In genomic region chr11:76495127-76496028, GRCm38 (mm10) we compare ENCODE assay signal across 8 mouse cellular contexts.
DNase-seq lines count a peak whose midpoint lies in the region; ATAC-seq and TF ChIP-seq lines count a peak whose summit lies in the region.

No protein-coding gene starts in this region.

- in situ Hi-C loops in Patski (cut with MboI; ENCODE audit: low pct_unique_long_range_greater_than_20kb) = loop anchor here (5.0 kb wide), 1 partner anchor 38 kb away; no protein-coding TSS in a partner anchor

- WGBS in kidney, embryonic 14.5 days = 13% methylated on average over 18 of the region's 19 CpGs
- 13% methylated on average over 19 of the region's 19 CpGs for WGBS in heart, postnatal 0 days
- WGBS in lung, embryonic 14.5 days = 10% methylated on average over 15 of the region's 19 CpGs

- H3K4me1 ChIP-seq in kidney, embryonic 14.5 days (ENCODE audit: control insufficient read depth, insufficient read depth, low read length) = peaks cover 42% of the 10 kb centered on the region
- H3K4me1 ChIP-seq in heart, postnatal 0 days (ENCODE audit: control insufficient read depth, insufficient read depth) = peaks cover 69% of the 10 kb centered on the region
- H3K4me1 ChIP-seq in lung, embryonic 14.5 days (ENCODE audit: insufficient read depth) = peaks cover 32% of the 10 kb centered on the region

- CTCF ChIA-PET in Patski (lab: Charles Lee) = interaction anchor here (1.1 to 4.6 kb wide), 5 partner anchors 14 to 82 kb away, joined by 3 to 58 read pairs (median 4); no protein-coding TSS in a partner anchor

- H3K27ac ChIP-seq in kidney, embryonic 14.5 days (ENCODE audit: low read depth, low read length) = peak overlapping the region; percentile 96
- H3K27ac ChIP-seq in heart, postnatal 0 days (ENCODE audit: low read depth) = peak overlapping the region; percentile 98
- H3K27ac ChIP-seq in lung, embryonic 14.5 days (ENCODE audit: low read depth) = peak overlapping the region; percentile 98

- H3K36me3 ChIP-seq in kidney, embryonic 14.5 days (ENCODE audit: control insufficient read depth, insufficient read depth, low read length) = no peaks in the 10 kb centered on the region
- H3K36me3 ChIP-seq in heart, postnatal 0 days (replicated peaks; ENCODE audit: control insufficient read depth, insufficient read depth, low read length) = no peaks in the 10 kb centered on the region
- H3K36me3 ChIP-seq in lung, embryonic 14.5 days (ENCODE audit: insufficient read depth) = no peaks in the 10 kb centered on the region

- TF ChIP-seq CTCF in Patski (IDR thresholded peaks at IDR 0.05) = no peak
- no peak for TF ChIP-seq CTCF in heart, postnatal 0 days (IDR thresholded peaks at IDR 0.05; ENCODE audit: low read depth)
- TF ChIP-seq CTCF in lung, embryonic 14.5 days (IDR thresholded peaks at IDR 0.05; ENCODE audit: low read depth) = no peak

- DNase-seq in kidney, adult 18-20 months = no peak
- DNase-seq in Patski (ENCODE audit: low read depth, low spot score) = no peak
- DNase-seq in heart, postnatal 0 days (ENCODE audit: low spot score) = no peak
- peak; percentile 54 for DNase-seq in lung, embryonic 14.5 days
- DNase-seq in testis, postnatal 10 days (ENCODE audit: low spot score) = peak; percentile 47
- DNase-seq in adrenal gland, adult 2 months = no peak

- no peak for TF ChIP-seq EP300 in heart, postnatal 0 days (IDR thresholded peaks at IDR 0.05; ENCODE audit: low read depth)

- peak overlapping the region; percentile 64 for H3K4me3 ChIP-seq in kidney, embryonic 14.5 days (ENCODE audit: low read length)
- H3K4me3 ChIP-seq in heart, postnatal 0 days (ENCODE audit: low read depth, low read length) = peak overlapping the region; percentile 89
- peak overlapping the region; percentile 65 for H3K4me3 ChIP-seq in lung, embryonic 14.5 days (ENCODE audit: low read depth, low read length)

- POLR2A ChIA-PET in Patski (lab: Charles Lee) = interaction anchor here (0.7 to 1.5 kb wide), 3 partner anchors 26 to 159 kb away, joined by 3 read pairs; no protein-coding TSS in a partner anchor

- peak; percentile 6; the same call in 1 of the 2 replicates for ATAC-seq in kidney, embryonic 14.5 days (ENCODE audit: low FRiP score, low TSS enrichment)
- ATAC-seq in Patski = peak; percentile 6
- no peak for ATAC-seq in heart, postnatal 0 days (ENCODE audit: insufficient read depth, low read depth)
- peak; percentile 3; the same call in 1 of the 2 replicates for ATAC-seq in lung, embryonic 14.5 days (ENCODE audit: insufficient read depth)
- ATAC-seq in inflammation-experienced regulatory T-cells, adult 6 months = no peak

- H3K4me2 ChIP-seq in kidney, embryonic 14.5 days (replicated peaks; ENCODE audit: low read depth, low read length) = peak overlapping the region; percentile 84
- H3K4me2 ChIP-seq in heart, postnatal 0 days (ENCODE audit: low read depth, low read length) = peak overlapping the region; percentile 85
- H3K4me2 ChIP-seq in lung, embryonic 14.5 days = peak overlapping the region; percentile 92

- H3K9me3 ChIP-seq in kidney, embryonic 14.5 days (ENCODE audit: control insufficient read depth, low read length) = no peaks in the 10 kb centered on the region
- H3K9me3 ChIP-seq in heart, postnatal 0 days (replicated peaks; ENCODE audit: control insufficient read depth, low read length) = no peaks in the 10 kb centered on the region
- H3K9me3 ChIP-seq in lung, embryonic 14.5 days (ENCODE audit: low read depth, low read length) = no peaks in the 10 kb centered on the region

- peak overlapping the region; percentile 83 for H3K9ac ChIP-seq in kidney, embryonic 14.5 days (ENCODE audit: low read depth, low read length)
- peak overlapping the region; percentile 92 for H3K9ac ChIP-seq in heart, postnatal 0 days (replicated peaks; ENCODE audit: low read depth, low read length)
- H3K9ac ChIP-seq in lung, embryonic 14.5 days = peak overlapping the region; percentile 76

- H3K27me3 ChIP-seq in kidney, embryonic 14.5 days (ENCODE audit: control insufficient read depth, insufficient read depth, low read length) = no peaks in the 10 kb centered on the region
- no peaks in the 10 kb centered on the region for H3K27me3 ChIP-seq in Patski
- no peaks in the 10 kb centered on the region for H3K27me3 ChIP-seq in heart, postnatal 0 days (ENCODE audit: control insufficient read depth, insufficient read depth, low read length)
- H3K27me3 ChIP-seq in lung, embryonic 14.5 days (ENCODE audit: insufficient read depth, low read length) = no peaks in the 10 kb centered on the region

Comparison
In these comparisons a context has a peak if more than half of its experiments do, and no peak if none do; other contexts are left out.
1. ATAC-seq: peak in kidney, embryonic 14.5 days (single experiment), Patski (single experiment) and lung, embryonic 14.5 days (single experiment); none in heart, postnatal 0 days (single experiment) and inflammation-experienced regulatory T-cells, adult 6 months (single experiment).
2. DNase-seq: peak in lung, embryonic 14.5 days (single experiment) and testis, postnatal 10 days (single experiment); none in kidney, adult 18-20 months (single experiment), Patski (single experiment), heart, postnatal 0 days (single experiment) and adrenal gland, adult 2 months (single experiment).
3. Peak in every context shown above with its lines, with median percentiles within 50 percentile points of each other: H3K27ac ChIP-seq, H3K4me2 ChIP-seq, H3K4me3 ChIP-seq and H3K9ac ChIP-seq.